Mouse (Mus musculus): ENCODE measurements around the gene Ttc5.

DNA sequence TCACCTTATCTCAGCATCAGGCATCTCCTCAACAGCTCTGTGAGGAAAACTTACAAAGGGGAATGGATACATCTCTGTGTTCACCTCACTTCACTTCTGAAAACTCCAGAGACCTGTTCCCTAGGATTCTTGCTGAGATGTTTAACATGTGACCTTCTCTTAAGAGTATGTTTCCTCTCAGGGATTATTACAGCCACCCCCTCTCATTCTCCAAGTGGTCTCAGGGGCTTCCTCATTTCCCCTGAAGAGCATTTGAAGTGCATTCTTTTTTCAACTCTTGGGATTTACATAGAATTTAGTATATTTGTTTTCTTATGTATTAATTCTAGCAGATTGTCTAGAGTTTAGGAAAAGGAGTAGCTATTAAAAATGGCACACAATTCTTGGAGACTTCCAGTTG lies 40.3 kb downstream of the Ttc5 start, which contains the start of gene Olfr749:
- TF ChIP-seq CTCF (IDR thresholded peaks at IDR 0.05) (no peak), EP300 (IDR thresholded peaks at IDR 0.05) (no peak)

Measured in lung, postnatal 0 days (tissue).